Mouse (Mus musculus) granulocyte monocyte progenitor cell, adult 5-6 weeks (primary cell): ENCODE data around the gene Tpt1. TPM values are rescaled to one million over a fixed set of nuclear protein-coding genes. Genes with fewer than 3 reads are reported as not detected.
A peak's percentile ranks its signal among the peaks of the same experiment; 100 is the strongest.
"Not testable (repeated sequence)": the region's sequence is repeated elsewhere in the genome, so short reads cannot be mapped to it uniquely, and the experiment has no call there.

Source experiments
- ATAC-seq: replicated peaks from 2 replicates; pipeline ENCODE4 v1.8.0; 2016; ENCODE audit warnings: mild to moderate bottlenecking, moderate TSS enrichment, inconsistent platforms; ENCODE audit not compliant: poor library complexity, severe bottlenecking
- total RNA-seq, 2 experiments: library from RNA; stranded (forward) in 1 of 2; stranded (reverse) in 1 of 2; fragments of 200-712, 200-1000 nt in 1 of 2; fragments of >200 nt in 1 of 2; fragmentation: Nextera tagmentation in 1 of 2; gene quantifications; 2 replicates each; pipeline ENCODE4 v1.2.3; 2014 to 2017

Gene Tpt1
- total RNA-seq, 2 experiments from 2014 or later: 844 to 4,580 TPM

DNA sequence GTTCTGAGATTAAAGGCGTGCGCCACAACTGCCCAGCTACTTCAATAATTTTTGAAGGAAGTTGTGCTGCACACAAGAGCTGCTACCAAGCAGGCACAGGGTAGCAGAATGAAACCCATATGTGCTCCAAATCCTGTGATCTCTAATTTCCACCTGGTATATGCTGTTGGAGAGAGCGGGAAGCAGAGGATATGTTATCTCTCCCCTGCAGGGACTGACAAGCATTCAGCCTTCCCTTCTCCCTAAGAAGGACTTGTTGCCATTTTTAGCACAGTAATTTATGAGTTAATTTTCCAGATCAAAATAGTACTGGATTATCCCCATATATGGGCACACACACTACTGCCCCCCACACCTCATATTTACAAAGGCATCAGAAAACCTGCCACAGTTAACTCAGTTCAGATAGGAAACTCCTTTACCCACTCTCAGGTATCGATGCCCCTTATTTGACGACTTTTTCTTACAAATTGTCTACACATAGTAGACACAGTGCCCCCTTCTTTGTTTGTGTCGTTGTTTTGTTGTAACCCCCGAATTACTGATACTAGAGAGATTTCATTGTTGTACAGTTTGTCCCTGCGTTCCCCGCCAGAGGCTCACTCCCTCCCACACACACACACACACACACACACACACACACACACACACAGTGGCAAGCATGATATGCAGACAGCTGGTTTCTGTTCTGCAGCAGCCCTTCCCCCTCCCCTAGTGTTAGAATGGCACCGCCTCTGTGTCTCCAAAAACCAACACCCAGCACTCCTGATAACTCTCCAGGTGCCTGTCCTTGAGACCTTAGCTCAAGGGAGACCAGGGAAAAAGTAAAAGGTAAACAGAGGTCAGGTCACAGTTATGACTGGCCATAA, 7.6 kb upstream of the Tpt1 start:
- 0 out of 2 replicates have a peak, but pooled peaks have one; percentile 9 for ATAC-seq

DNA sequence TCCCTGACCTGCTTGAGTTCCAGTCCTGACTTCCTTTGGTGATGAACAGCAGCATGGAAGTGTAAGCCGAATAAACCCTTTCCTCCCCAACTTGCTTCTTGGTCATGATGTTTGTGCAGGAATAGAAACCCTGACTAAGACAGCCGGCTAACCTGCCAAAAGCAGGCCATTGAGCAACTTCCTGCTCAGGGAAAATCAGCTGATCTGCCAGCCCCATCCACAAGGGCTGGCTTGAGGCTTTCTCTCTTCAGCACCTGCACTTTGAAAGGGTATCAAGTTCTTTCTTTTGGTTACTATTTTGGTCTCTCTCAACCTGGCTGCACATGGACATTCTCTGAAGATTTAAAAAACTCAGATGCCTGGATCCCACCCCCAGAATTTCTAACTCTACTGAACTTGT, 3.1 kb upstream of the Tpt1 start:
- ATAC-seq: peak; percentile 13; the same call in 1 of the 2 replicates

DNA sequence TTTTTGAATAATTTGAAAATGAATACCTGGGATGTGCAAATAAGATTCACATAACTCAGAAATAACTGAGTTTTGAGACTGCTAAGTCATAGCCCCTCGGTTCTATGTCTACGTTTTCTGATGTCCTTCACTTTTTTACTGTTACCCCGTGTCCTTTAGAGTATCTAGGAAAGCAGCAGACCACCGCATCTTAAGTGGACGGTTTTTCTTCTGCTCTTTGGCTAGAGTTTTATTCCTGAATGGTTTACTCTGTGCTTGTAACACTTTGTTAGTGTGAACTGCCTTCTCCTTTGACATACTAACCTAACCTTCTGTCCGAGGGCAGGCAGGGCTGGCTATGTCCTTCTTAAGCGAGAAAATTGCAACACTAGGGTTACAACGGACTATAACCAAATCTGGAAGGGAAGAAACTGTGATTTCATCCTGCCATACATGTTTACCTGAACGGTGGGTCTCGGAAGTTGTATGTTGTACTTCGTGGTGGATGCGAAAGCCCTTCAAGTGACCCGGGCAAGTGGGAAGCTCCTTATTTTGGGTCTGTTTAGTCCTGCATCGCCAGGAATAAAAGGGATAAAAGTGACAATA, 690 bp upstream of the Tpt1 start:
- no peak for ATAC-seq

DNA sequence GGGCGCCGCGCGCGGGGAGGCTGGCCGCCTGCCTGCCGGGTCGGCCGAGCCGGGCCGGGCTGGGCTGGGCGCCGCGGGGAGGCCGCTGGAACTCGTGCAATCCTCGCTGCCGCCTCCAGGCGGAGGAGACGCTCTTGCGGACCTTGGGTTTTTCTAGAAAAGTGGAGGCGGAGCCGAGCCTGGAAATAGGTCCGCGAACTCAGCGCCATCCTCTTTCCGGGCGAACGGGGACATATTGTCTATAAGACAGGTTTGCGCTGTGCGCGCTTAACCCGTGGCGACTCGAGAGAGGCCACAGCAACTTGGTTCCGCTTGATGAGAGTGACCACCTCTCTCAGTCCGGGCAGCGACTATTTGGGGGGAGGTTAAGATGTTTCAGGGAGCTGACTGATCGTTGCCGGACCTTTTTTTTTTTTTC, 814 bp downstream of the Tpt1 start:
- ATAC-seq: peak; percentile 39

DNA sequence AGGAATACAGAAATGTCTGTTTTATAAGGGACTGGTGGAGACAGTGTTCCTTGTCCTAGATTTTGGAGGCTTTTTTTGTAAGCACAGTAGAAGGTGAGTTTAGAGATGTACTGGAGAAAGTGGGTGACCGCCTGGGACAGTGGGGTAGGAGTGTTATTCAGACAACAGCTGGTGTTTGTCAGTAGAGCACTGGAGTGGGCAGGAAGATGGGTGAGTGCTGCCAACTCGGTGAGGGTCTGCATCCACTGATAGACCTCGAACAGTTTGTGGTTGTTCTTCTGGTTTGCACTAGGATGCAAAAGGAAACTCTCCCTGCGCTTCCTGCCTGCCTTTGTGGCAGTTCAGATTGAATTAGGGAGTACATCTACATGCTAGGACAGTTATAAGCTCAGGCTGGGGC, 2.8 kb downstream of the Tpt1 start:
- ATAC-seq: no peak

DNA sequence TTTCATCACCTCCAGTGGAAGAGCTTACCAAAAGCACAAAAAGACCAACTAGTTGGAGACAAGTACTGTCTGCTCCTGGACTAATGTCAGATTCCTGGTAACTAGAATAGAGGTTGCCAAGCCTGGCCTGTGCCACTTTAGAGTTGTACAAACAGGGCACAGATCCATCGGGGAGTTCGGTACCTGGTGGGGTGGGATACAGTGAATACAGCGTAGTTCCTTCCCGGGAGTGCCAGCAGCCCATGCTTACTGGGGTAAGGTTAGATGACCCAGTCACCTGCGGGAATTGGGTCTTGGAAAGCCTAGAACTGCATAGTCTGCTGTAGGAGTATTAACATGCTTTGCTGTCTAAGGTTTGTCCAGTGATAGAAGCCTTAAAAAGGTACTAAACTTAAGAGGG, 3.6 kb downstream of the Tpt1 start:
- ATAC-seq: no peak

DNA sequence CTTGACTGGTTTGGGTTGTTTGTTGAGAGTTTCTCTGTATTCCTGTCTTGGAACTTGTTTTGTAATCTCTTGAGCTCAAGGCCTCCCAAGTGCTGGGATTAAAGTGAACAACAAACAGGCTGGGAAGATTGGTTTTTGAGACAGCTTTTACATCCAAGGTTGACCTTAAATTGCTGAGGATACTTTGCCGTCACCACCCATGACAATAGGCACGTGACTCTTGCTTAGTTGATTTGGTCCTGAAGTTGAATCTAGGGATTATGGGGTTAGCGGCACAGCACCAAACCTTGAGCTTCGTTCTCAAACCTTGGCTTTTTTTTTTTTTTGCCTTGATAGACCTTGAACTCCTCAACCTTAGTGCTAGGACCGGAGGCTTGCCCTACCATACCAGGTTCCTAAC, 4.3 kb downstream of the Tpt1 start:
- ATAC-seq: no peak

DNA sequence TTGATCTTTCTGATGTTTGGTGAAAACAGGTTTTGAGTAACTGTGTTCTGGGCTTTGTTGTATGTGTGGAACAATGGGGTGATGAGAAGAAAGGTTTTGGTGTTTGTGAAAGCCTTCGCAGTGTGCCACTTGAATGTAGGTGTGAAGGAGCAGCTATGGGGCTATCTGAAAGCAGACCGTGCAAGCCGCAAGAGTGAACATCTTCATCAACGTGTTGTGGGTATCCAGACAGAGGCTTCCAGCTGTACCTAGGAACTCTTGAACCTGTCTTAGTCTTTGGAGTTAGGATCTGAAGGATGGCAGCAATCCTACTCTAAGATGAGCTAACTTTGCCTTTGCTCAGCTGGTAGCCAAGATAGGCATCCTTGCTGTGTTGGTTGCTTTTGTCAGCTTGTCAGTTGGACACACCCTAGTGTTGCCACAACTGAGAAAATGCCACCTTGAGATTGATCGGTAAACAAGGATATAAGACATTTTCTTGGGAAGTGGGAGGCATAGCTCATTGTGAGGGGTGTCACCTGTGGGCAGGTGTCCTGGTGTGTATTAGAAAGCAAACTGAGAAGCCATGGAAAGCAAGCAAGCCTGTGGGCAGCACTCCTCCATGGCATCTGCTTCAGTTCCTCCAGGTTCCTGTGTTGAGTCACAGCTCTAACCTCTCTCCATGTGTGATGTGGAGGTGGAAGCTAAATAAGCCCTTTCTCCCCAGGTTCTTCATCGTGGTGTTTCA, 5.1 kb downstream of the Tpt1 start:
- no peak for ATAC-seq

DNA sequence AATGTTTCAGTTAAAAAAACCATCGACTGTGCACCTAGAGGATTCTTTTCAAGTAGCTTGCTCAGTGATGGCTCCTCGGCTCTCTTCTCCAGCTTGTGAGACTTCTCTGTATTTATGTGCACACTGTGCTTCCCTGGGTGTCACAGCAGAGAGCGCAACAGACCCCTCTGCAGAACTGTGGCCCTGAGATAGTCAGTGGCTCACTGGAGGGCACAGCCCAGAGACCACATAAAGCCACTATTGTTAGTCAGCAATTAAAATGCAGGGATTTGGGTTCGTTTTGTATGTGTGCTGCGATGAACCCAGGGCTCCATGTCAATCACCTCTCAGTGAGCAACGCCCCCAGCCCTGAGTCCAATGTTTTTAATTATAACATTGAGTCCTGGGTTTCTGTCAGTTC, 5.9 kb downstream of the Tpt1 start:
- ATAC-seq: no peak

DNA sequence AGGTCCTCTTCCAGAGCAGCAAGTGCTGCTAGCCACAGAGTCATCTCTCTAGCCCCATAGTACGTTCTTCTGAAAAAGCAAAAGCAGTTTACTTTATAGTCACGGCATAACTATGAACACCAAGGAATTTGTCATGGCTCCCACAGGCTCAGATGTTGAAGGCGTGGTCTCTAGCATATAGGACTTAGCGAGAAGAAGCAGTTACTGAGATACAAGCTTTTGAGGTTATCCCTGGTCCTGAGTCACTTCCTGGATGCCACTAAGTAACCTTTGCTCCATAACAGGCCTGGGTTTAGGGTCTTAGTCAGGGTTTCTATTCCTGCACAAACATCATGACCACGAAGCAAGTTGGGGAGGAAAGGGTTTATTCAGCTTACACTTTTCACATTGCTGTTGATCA, 7.1 kb downstream of the Tpt1 start:
- ATAC-seq: peak; percentile 30; the same call in 1 of the 2 replicates

DNA sequence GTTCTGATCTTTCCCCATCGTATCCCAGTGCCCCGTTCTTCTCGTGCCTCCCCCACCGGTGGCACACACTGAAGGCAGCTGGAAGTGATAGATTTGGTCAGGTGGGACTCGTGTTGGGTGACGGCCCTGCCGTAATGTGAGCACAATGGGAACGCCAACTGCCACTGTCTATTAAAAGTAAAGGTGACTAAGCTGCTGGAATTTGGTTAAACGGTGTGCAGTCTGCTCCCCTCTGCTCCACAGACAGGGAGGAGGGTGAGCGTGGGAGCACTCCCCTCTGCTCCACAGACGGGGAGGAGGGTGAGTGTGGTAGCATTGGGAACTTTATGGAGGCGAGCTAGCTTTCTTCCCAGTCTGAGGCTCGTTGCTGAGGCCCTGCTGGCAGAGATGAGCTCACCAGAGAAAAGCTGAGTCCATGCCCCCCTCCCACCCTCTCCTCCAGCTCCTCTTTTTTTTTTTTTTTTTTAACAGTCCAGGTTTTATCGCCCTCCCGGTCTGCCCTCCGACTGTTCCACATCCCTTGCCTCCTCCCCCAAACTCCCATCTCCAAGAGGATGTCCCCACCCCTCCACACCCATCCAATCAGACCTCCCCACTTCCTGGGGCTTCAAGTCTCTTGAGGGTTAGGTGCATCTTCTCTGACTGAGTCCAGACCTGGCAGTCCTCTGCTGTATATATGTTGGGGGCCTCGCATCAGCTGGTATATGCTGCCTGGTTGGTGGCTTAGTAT, 10.5 kb downstream of the Tpt1 start:
- no peak for ATAC-seq

DNA sequence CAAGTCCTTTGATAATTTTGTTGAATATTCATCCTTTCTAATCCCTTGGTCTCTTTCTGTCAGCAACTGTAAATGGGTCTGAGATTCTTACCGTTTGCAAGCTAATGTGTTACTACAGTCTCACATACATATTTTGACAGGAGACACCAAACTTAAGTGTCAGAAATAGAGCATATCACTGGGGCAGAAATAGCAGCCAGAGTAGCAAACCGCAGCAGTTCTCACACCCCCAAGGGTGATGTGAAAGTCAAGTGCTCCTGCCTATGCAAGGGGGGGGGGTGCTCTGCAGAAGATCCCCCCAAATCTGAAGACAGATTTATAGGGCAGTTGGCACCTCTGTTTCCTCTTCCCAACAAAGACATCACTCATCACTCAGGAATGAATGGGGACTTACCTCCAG, 13.3 kb downstream of the Tpt1 start:
- no peak for ATAC-seq

DNA sequence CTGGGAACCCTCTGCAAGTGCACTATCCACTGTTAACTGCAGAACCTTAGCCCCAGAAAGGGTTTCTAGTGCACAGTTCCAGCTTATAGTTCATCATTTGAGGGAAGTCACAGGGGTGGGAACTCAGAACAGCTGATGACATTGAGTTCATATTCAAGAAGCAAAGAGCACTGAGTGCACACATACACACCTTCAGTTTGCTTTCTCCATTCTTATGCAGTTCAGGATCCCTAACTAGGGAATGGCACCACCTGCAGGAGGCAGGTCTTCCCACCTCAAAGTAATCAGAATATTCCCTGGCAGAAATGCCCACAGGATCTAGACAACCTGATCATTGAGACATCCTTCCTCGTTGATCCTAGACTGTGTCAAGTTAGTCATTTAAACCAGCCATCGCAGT, 14.7 kb downstream of the Tpt1 start:
- no peak for ATAC-seq

DNA sequence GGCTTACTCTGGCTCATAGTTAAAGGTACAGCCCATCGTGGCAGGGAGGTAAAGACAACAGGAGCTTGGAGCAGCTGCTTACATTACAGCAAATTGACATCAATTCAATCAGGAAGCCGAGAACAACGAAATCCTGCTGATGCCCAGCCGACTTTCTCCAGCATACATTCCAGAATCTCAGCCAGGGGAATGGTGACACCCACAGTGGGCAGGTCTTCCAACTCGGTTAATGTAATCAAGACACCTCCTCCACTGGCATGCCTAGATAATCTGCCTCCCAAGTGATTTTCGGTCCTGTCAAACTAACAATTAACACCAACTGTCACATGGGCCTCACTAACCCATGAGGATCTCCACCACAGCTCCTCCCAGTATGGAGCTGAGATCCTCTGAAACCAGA, 17.8 kb downstream of the Tpt1 start:
- ATAC-seq: no peak

DNA sequence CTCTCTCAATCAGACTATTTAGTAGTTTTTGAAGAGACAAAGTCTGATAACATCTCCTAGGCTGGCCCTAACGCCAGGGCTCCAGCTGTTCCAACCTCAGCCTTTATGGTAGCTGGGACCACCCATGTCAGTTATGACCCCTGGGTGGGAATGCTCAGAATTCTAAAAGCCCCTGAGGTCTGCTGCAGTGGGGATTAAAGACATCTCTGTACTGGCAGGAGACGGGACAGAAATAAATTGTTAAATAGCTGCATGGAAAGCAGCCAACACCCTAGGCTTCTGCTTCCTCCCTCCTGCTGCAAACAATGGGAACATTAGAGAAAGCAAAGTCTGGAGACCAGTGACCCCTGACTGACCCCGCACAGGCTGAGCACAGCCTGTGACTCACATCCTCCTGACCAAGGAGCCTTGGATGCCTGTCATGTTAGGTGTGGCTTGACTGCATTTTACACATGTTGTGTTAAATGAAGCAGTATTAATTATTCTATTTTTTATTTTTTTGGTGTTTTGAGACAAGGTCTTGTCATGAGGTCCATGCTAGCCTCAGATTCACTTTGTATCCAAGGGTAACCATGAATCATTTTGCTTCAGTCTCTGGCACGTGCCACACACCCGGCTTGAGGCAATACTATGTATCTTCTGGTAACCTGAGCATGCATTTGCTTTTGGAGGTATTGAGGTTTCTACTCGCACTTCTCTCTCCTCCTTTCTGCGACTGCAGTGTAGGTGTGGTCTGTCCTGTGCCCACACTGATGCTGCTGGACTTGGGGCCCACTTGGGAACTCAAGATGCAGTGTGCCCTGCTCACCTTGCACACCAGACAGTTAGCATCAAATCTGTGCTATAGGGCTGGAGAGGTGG, 18.9 kb downstream of the Tpt1 start:
- ATAC-seq: peak; percentile 85

DNA sequence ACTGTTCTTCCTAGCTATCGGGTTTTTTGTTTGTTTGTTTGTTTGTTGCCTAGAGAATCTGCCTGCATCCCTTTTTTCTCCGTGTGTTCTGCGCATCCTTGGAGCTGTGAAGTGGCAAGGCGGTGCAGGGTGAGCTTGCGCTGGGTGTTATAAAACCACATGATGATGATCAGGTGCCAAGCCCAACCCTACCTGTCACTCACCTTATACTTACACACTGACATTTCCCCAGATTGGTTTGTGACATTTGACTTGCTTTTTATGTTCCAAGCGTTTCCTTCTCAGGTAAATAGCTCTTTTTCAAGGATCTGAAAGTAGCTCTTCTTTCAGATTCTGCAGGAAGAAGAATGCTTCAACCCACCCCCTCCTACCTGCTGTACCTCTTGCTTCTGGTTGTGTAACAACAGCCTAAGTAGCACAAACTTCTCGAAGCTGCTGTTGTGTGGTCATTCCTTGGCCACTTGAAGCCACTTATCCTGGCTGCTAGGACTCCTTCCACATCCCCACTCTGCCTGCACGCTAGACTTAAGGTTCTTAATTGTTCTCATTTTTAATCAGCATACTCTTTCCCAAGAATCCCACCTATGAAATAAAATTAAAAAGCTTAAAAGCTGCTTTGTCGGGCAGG, 21.9 kb downstream of the Tpt1 start:
- ATAC-seq: no peak

DNA sequence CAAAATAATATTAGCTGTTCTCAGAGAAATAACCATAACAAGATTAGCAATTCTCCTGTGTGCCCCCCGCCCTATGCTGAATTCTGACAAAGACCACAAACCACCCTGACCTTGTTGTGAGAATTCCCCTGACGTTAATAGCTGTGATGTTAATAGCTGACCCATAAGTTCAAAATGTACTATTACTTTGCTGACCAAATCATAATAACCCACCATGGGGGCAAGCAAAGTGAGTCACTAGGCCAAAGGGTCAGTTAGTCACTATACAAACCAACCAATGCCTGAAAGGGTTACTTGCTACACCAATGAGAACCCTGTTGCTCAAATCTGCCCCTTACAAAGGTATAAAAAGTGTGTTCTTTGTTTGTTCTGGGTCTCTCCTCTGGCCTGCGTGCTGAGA, 23.1 kb downstream of the Tpt1 start:
- ATAC-seq: not testable (repeated sequence)

DNA sequence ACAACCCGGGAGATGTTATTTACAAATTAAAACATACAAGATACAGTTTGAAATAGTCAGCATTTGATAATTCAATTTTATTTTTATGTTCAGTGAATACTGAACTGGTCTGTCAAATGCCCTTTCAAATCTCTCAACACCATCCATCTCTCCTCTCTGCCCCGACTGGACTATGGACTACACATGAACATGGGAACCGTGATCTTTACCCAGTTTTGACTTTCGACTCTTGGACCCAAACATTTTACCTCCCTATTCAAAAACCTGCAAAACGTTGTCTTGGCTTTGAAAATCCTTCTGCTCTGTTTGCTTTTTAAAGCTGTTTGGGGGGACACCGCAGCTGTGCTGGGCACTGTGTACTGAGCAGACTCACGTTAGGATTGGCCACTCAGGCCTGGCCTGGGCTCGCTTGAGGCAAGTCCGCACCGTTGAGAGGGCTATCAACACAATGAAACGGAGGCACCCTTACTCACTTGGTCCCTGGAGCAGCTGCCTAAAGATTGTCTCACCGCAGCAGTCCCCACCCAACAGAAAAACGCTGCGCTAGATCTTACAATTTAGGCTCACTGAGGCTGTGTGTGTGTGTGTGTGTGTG, 25.0 kb downstream of the Tpt1 start:
- no peak for ATAC-seq

DNA sequence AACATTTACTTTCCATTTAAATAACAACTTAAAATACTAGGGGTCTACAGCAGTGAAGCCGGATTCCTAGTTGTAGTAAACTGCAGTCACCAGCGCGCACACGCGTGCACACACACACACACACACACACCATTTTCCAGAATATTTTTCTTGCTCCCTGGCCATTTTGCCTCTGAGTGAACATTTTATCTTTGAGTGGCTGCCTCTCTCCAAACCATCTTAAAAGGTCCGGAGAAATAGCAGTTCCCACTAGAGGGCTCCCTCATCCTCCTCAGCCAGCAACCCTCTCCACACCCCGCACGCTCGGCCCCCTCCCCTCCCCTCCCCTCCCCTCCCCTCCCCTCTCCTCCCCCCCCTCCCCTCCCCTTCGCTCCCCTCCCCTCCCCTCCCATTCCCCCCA, 25.7 kb downstream of the Tpt1 start:
- peak; percentile 54; the same call in 1 of the 2 replicates for ATAC-seq
